Comparison of ENCODE assay signal across 25 mouse cellular contexts in the genomic region with DNA sequence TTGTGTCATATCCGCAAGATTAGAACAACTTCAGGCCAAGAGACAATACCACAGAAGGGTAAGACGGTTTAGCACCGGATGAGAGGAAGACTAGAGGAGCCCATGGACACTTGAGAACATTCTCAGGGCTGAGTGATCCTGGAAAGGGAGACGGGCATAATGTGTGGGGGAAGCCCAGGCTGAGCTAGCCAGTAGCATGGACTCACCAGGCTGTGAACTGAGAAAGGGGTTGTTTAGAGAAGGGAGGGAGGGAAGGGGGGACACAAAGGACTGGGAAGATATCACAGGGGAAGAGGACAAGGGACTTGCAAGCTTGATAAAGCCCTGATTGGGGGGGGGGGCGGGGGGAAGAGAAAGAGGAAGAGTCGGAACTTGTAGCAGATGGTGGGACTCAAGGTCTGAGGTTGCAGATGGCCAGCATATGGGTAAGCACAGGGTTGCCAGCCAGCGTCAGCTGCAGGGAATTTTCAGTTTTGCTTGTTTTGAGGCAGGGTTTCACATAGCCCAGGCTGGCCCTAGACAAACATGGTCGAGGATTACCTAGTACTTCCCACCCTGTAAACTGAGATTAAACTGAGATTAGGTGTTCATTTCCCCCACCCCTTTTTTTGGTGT. TPM values are rescaled to one million over a fixed set of nuclear protein-coding genes. Genes with fewer than 3 reads are reported as not detected.
A peak's percentile ranks its signal among the peaks of the same experiment; 100 is the strongest.
DNase-seq lines count a peak whose midpoint lies in the region; ATAC-seq and TF ChIP-seq lines count a peak whose summit lies in the region.
"Had no signal": no experiment of that assay in that cellular context is flagged by ENCODE, and none has a peak within 500 bp of the region (broad histone marks: within the 10 kb centered on the region; RNA-seq: fewer than 3 reads in every experiment).

No protein-coding gene starts in this region.

- peak; percentile 51; the same call in 1 of the 2 replicates for ATAC-seq in kidney, postnatal 0 days (replicated peaks; ENCODE audit: low FRiP score, low read depth)
- ATAC-seq in megakaryocyte, adult 5-6 weeks (ENCODE audit: poor library complexity, severe bottlenecking) = 0 out of 2 replicates have a peak, but pooled peaks have one; percentile 16
- ATAC-seq: hindbrain, postnatal 0 days had no signal

- H3K4me2 ChIP-seq in kidney, postnatal 0 days (ENCODE audit: low read length) = no peak overlapping the region
- H3K4me2 ChIP-seq: embryonic facial prominence, embryonic 12.5 days; heart, embryonic 11.5 days; liver, embryonic 11.5 days; midbrain, embryonic 12.5 days had no signal

- WGBS in kidney, postnatal 0 days = 59% methylated on average over 8 of the region's 8 CpGs

- peak; percentile 17 for DNase-seq in embryo, embryonic 10 days (ENCODE audit: low spot score)
- no peak for DNase-seq in embryo, embryonic 11 days
- DNase-seq in kidney, postnatal 0 days (ENCODE audit: low spot score) = peak; percentile 74
- no peak for DNase-seq in kidney, adult 9 months
- DNase-seq in cerebellum, adult 9-10 months = peak; percentile 77
- no peak for DNase-seq in thymus, adult 18-20 months
- no peak for DNase-seq in right cerebral cortex, postnatal 36 days (ENCODE audit: low spot score in 2 of 2)
- DNase-seq: adrenal gland, postnatal 10 days; gastrocnemius, postnatal 25 days; kidney, adult 11 months; lung, adult 2 months; lung, postnatal 36 days; right cerebral cortex, postnatal 4 days had no signal

- H3K36me3 ChIP-seq in kidney, postnatal 0 days (ENCODE audit: insufficient read depth, low read length) = peaks cover 27% of the 10 kb centered on the region; the same call in 1 of the 2 replicates

- no peak overlapping the region for H3K9ac ChIP-seq in kidney, postnatal 0 days (ENCODE audit: low read depth, low read length)
- H3K9ac ChIP-seq: embryonic facial prominence, embryonic 12.5 days; midbrain, embryonic 12.5 days had no signal

- H3K27ac ChIP-seq in kidney, postnatal 0 days = no peak overlapping the region
- H3K27ac ChIP-seq: embryonic facial prominence, embryonic 12.5 days; hindbrain, postnatal 0 days; limb, embryonic 10.5 days; midbrain, embryonic 12.5 days had no signal

- TF ChIP-seq CTCF in kidney, postnatal 0 days (IDR thresholded peaks at IDR 0.05; ENCODE audit: low read depth) = no peak

- no peaks in the 10 kb centered on the region for H3K9me3 ChIP-seq in kidney, postnatal 0 days (replicated peaks; ENCODE audit: low read length)
- H3K9me3 ChIP-seq: embryonic facial prominence, embryonic 12.5 days; limb, embryonic 10.5 days; midbrain, embryonic 12.5 days had no signal

- H3K27me3 ChIP-seq in kidney, postnatal 0 days (ENCODE audit: insufficient read depth, low read length) = no peaks in the 10 kb centered on the region
- H3K27me3 ChIP-seq: embryonic facial prominence, embryonic 12.5 days; midbrain, embryonic 12.5 days had no signal

- no peaks in the 10 kb centered on the region for H3K4me1 ChIP-seq in kidney, postnatal 0 days (replicated peaks; ENCODE audit: insufficient read depth, low read length)
- H3K4me1 ChIP-seq: embryonic facial prominence, embryonic 12.5 days; limb, embryonic 10.5 days; midbrain, embryonic 12.5 days had no signal

- no peak overlapping the region for H3K4me3 ChIP-seq in kidney, postnatal 0 days (replicated peaks; ENCODE audit: low read depth, low read length)
- H3K4me3 ChIP-seq: embryonic facial prominence, embryonic 12.5 days; limb, embryonic 10.5 days; midbrain, embryonic 12.5 days had no signal

RNA-seq across cellular contexts. Expression of gene Scpep1, which starts 9.2 kb away (rescaled TPM):
- 149 and 169 TPM in 2 replicates for polyA plus RNA-seq in kidney, postnatal 0 days (2015; fragmentation: Nextera tagmentation; extraction: Ambion mirVana)
- total RNA-seq in megakaryocyte, adult 5-6 weeks (2015) = 173 and 192 TPM in 2 replicates
- 87.6 and 89.8 TPM in 2 replicates for total RNA-seq in megakaryocyte, adult 5-6 weeks (2017)

RNA-seq across cellular contexts. Expression of gene Elobl, which starts 20.7 kb away (rescaled TPM):
- not detected in 2 replicates for polyA plus RNA-seq in kidney, postnatal 0 days (2015; fragmentation: Nextera tagmentation; extraction: Ambion mirVana)
- total RNA-seq in megakaryocyte, adult 5-6 weeks (2015) = not detected in 2 replicates
- total RNA-seq in megakaryocyte, adult 5-6 weeks (2017) = not detected in 2 replicates
- total RNA-seq: adrenal gland, postnatal 10 days; gastrocnemius, postnatal 25 days; heart, postnatal 25 days; hindbrain, postnatal 0 days; layer of hippocampus, adult 18-20 months; left cerebral cortex, adult 18-20 months had no signal
- polyA plus RNA-seq: embryonic facial prominence, embryonic 12.5 days; heart, embryonic 11.5 days; hindbrain, postnatal 0 days; limb, embryonic 10.5 days; liver, embryonic 11.5 days; midbrain, embryonic 12.5 days; neural tube, embryonic 14.5 days; urinary bladder, adult 2 months had no signal

RNA-seq across cellular contexts. Expression of gene Coil, which starts 24.0 kb away (rescaled TPM):
- polyA plus RNA-seq in kidney, postnatal 0 days (2015; fragmentation: Nextera tagmentation; extraction: Ambion mirVana) = 10.9 and 12.1 TPM in 2 replicates
- total RNA-seq in megakaryocyte, adult 5-6 weeks (2015) = 6.6 and 7.2 TPM in 2 replicates
- total RNA-seq in megakaryocyte, adult 5-6 weeks (2017) = 6.4 and 7.0 TPM in 2 replicates

RNA-seq across cellular contexts. Expression of gene Trim25, which starts 53.1 kb away (rescaled TPM):
- polyA plus RNA-seq in kidney, postnatal 0 days (2015; fragmentation: Nextera tagmentation; extraction: Ambion mirVana) = 17.6 and 18.3 TPM in 2 replicates
- 33.4 and 33.7 TPM in 2 replicates for total RNA-seq in megakaryocyte, adult 5-6 weeks (2015)
- 24.5 and 28.7 TPM in 2 replicates for total RNA-seq in megakaryocyte, adult 5-6 weeks (2017)

Comparison
In these comparisons a context has a peak if more than half of its experiments do, and no peak if none do; other contexts are left out.
1. DNase-seq: peak in embryo, embryonic 10 days (single experiment), kidney, postnatal 0 days (single experiment) and cerebellum, adult 9-10 months (single experiment); none in embryo, embryonic 11 days (single experiment), kidney, adult 9 months (single experiment), thymus, adult 18-20 months (0 of 2) and right cerebral cortex, postnatal 36 days (0 of 2).